Mouse (Mus musculus): ENCODE data around the gene Fbxo46. TPM values are rescaled to one million over a fixed set of nuclear protein-coding genes. Genes with fewer than 3 reads are reported as not detected.

The Fbxo46 gene
- total RNA-seq, 2 experiments from 2014 or later: 13.4 to 14.3 TPM

GRCm38 (mm10) chr7:19175708-19176515 is 56.3 kb downstream of the Fbxo46 start, which contains the start of gene Eml2:
Gene Eml2 (plus strand): TSS chr7:19176421.
- DNase-seq (ENCODE audit: extremely low spot score in 1 of 2, low spot score in 2 of 2): peak; percentile 78 to 82
- peak within 1 kb of the TSS; percentile 70 for H3K4me3 ChIP-seq
- peak within 1 kb of the TSS; percentile 98 for H3K27ac ChIP-seq
- TF ChIP-seq CTCF (IDR thresholded peaks at IDR 0.05): no peak
- intact Hi-C loops (cut with DNase I): loop anchor here (5.0 kb wide), 1 partner anchor 126 kb away; no protein-coding TSS in a partner anchor

DNA sequence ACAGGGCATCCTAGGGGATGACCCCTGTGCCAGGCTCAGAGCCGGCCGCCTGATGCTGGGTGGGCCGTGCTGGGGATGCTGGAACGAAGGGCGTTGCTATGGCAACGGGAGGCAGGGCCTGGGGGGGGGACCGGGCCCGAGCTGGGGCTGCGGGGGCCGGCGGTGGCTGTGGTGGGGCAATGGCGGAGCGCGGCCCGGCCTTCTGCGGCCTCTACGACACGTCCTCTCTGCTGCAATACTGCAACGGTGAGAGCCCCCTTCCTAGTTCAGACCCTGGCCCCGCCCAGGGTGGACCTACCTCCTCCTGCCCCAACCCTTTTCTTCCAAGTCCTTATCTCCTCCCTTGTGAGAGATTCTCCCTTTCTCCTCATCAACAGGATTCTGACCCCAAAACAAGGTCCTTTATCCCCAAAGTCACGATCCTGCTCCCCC is 56.9 kb downstream of the Fbxo46 start:
- DNase-seq (ENCODE audit: extremely low spot score in 1 of 2, low spot score in 2 of 2): no peak
- peak overlapping the region; percentile 70 for H3K4me3 ChIP-seq
- peak overlapping the region; percentile 98 for H3K27ac ChIP-seq
- no peak for TF ChIP-seq CTCF (IDR thresholded peaks at IDR 0.05)
- intact Hi-C loops (cut with DNase I): loop anchor here (5.0 kb wide), 1 partner anchor 126 kb away; no protein-coding TSS in a partner anchor

GRCm38 (mm10) chr7:19177216-19177615 is 57.6 kb downstream of the Fbxo46 start:
- Histone ChIP-seq H3K27ac (peak overlapping the region; percentile 98), H3K4me3 (peak overlapping the region; percentile 70)
- DNase-seq (ENCODE audit: extremely low spot score in 1 of 2, low spot score in 2 of 2): no peak
- TF ChIP-seq CTCF (IDR thresholded peaks at IDR 0.05): no peak
- intact Hi-C loops (cut with DNase I): loop anchor here (5.0 kb wide), 1 partner anchor 125 kb away; no protein-coding TSS in a partner anchor

DNA sequence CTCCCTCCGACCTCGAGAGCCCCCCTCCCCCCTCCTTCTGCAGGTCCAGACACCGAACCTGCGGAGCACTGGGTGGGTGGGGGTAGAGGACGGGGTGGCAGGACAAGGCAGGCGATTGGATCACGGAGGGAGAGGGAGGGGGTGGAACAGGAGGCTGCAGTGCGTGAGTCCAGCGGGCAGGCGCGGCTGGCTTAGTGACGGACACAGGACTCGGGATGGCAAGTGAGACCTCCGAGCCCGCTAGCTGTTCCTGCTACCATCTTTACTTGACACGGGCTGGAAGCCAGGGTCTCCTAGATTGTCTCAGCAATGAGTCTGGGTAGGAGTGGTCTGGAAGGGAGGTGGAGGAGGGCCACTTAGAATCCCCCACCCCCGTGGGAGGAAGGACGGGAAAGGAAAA is 58.4 kb downstream of the Fbxo46 start:
- Histone ChIP-seq H3K27ac (peak overlapping the region; percentile 98), H3K4me3 (peak overlapping the region; percentile 70)
- intact Hi-C loops (cut with DNase I): loop anchor here (2.0 to 5.0 kb wide), 4 partner anchors 19 to 165 kb away; no protein-coding TSS in a partner anchor
- TF ChIP-seq CTCF (IDR thresholded peaks at IDR 0.05): no peak
- DNase-seq (ENCODE audit: extremely low spot score in 1 of 2, low spot score in 2 of 2): no peak

DNA sequence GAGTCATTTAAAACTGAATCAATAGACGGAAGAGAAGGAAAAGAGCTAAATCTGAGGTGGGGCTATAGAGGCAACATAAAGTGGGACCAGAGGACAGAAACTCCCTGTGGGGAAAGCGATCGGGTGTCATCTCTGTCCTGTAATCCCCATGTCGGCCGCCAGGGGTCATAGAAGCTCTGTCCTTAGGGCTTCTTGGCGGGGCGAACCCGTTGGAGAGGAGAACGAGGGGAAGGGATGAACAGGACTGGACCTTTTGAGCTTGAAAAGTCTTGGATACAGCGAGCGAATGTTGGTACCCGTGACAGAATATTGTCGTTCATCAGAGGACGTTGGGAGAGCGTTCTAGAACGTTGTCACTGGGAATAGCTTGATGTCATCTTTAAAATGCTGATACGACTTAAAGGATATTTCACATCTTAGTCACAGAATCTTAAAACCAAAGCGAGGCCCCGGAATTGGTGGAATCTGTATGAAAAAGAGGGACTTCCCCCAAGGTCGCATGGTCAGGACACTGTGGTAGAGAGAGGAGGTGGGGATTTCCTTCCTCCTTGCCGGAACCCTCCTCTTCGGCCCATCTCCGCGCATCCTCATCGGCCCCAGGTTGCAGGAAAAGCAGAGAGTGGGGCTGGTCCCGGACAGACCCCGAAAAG is 58.9 kb downstream of the Fbxo46 start:
- intact Hi-C loops (cut with DNase I): loop anchor here (2.0 to 5.0 kb wide), 4 partner anchors 18 to 164 kb away; no protein-coding TSS in a partner anchor

GRCm38 (mm10) chr7:19179173-19179572 is 59.5 kb downstream of the Fbxo46 start:
- DNase-seq (ENCODE audit: extremely low spot score in 1 of 2, low spot score in 2 of 2): peak; percentile 67 to 76
- peak overlapping the region; percentile 0; the same call in 1 of the 2 replicates for H3K27ac ChIP-seq
- intact Hi-C loops (cut with DNase I): loop anchor here (2.0 to 5.0 kb wide), 4 partner anchors 18 to 164 kb away; no protein-coding TSS in a partner anchor
- peak; percentile 62 for TF ChIP-seq CTCF (IDR thresholded peaks at IDR 0.05)
- H3K4me3 ChIP-seq: peak overlapping the region; percentile 70

More for the DNA sequence above, 58.9 kb downstream of the Fbxo46 start:
- Histone ChIP-seq H3K27ac (peak overlapping the region; percentile 98), H3K4me3 (peak overlapping the region; percentile 70)
- TF ChIP-seq CTCF (IDR thresholded peaks at IDR 0.05): peak; percentile 87
- DNase-seq (ENCODE audit: extremely low spot score in 1 of 2, low spot score in 2 of 2): peak; percentile 80 to 88

DNA sequence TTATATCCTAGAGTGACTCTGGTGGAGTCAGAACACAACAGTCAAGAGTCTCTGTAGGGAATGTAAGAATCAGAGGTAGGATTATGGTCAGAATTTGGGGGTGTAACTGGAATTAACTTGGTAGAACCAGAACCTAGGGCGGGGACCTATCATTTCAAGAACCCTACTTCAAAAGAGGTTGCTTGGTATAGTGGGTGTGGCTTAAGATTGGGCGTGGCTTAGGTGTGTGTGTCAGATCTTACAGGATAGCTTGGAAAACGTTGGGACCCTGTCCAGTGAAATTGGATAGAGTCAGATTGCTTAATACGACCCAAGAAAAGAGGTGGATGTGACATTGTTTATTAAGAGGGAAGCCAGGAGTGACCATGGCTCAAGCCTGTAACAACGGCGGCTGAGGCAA is 60.3 kb downstream of the Fbxo46 start:
- Histone ChIP-seq H3K4me3 (peak overlapping the region; percentile 70; the same call in 1 of the 2 replicates), H3K27ac (no peak overlapping the region)
- intact Hi-C loops (cut with DNase I): loop anchor here (2.0 to 5.0 kb wide), 4 partner anchors 17 to 163 kb away; no protein-coding TSS in a partner anchor
- no peak for TF ChIP-seq CTCF (IDR thresholded peaks at IDR 0.05)
- DNase-seq (ENCODE audit: extremely low spot score in 1 of 2, low spot score in 2 of 2): no peak

DNA sequence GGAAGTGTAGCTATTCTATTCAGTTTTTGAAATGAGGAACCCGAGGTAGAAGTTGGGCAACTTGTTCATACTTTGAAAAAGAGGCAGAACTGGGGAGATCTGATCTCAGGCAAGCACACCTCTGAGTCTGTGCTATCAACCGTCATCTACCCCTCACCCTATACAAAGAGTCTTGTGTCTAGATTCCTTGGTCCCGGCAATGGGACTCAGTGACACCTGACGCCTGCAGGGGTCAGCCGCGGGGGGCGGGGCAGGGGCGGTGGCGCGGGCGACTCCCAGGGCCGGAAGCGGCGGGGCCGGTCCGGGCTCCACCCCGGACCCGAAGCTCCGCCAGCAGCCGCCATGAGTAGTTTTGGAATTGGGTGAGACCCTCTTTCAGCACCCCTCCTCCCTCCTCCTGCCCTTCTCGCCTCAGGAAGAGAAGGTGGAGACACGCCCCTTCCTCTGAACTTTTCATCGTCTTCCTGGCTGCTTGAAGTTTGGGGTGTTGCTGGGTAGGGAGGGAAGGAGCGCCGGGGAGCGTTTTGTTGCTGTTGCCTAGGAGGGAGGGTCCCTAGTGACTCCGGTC is 61.3 kb downstream of the Fbxo46 start:
- no peak overlapping the region; the same call in 1 of the 2 replicates for H3K27ac ChIP-seq
- no peak for DNase-seq (ENCODE audit: extremely low spot score in 1 of 2, low spot score in 2 of 2)
- peak overlapping the region; percentile 27 for H3K4me3 ChIP-seq
- no peak; the same call in 1 of the 2 replicates for TF ChIP-seq CTCF (IDR thresholded peaks at IDR 0.05)
- intact Hi-C loops (cut with DNase I): no loop called here

DNA sequence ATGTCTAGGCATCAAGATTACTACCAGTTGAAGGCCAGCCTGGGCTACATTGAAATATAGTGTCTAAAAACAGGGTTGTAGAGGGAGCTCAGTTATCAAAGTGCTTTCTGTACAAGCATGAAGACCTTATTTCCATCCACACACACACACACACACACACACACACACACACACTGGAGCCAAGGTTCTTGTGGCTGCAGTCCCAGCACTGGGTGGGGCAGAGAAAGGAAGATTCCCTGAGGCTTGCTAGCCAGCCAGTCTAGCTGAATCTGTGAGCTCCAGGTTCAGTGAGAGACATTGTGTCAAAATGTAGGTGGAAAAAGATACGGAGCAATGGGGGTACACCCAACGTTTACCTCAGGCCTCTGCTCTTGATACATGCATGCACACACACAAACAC is 64.6 kb downstream of the Fbxo46 start:
- Histone ChIP-seq H3K4me3 (no peak overlapping the region), H3K27ac (peak overlapping the region; percentile 71; the same call in 1 of the 2 replicates)
- TF ChIP-seq CTCF (IDR thresholded peaks at IDR 0.05): no peak
- intact Hi-C loops (cut with DNase I): no loop called here
- DNase-seq (ENCODE audit: extremely low spot score in 1 of 2, low spot score in 2 of 2): no peak

DNA sequence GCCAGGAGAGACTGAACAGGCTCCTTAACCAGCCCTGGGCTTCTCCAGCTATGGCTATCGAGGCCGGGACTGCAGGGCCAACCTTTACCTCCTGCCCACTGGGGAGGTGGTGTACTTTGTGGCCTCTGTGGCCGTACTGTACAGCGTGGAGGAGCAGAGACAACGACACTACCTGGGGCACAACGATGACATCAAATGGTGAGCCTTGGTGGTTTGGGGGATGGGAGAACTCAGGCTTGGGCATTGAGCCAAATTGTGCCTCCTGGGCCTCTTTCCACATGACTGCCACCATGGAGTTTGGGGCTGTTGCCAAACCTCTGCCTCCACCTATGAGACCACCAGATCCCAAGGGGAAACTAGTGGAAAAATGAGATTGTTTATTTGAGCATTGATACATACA is 65.1 kb downstream of the Fbxo46 start:
- TF ChIP-seq CTCF (IDR thresholded peaks at IDR 0.05): no peak
- intact Hi-C loops (cut with DNase I): no loop called here
- Histone ChIP-seq H3K4me3 (no peak overlapping the region), H3K27ac (peak overlapping the region; percentile 71)
- no peak for DNase-seq (ENCODE audit: extremely low spot score in 1 of 2, low spot score in 2 of 2)

Small RNAs within 50 kb of the gene (microRNA-seq; reads per million reads assigned to microRNA genes)
- gene Mir3100 (1.9 reads per million in 2 experiments), gene Mir330 (12,883 to 14,318 reads per million in 2 experiments)

Other genes starting within 250 kb of the Fbxo46 start
- 10 to 100 TPM; 18.8 to 25.6 TPM for gene Pglyrp1, start 248.5 kb upstream of the Fbxo46 start, total RNA-seq (2021)
- gene Ccdc61, start 209.4 kb upstream of the Fbxo46 start, total RNA-seq (2021): 10 to 100 TPM; 10.5 to 11.0 TPM
- gene Nova2, start 194.0 kb upstream of the Fbxo46 start, total RNA-seq (2021): 10 to 100 TPM; 79.9 to 86.4 TPM
- under 1 TPM; 0.51 to 0.86 TPM for gene Nanos2, start 132.5 kb upstream of the Fbxo46 start, total RNA-seq (2021)
- gene Mypop, start 128.6 kb upstream of the Fbxo46 start, total RNA-seq (2021): 10 to 100 TPM; 50.6 to 61.2 TPM
- 10 to 100 TPM; 47.7 to 49.2 TPM for gene Irf2bp1, start 115.8 kb upstream of the Fbxo46 start, total RNA-seq (2021)
- gene Foxa3, start 96.3 kb upstream of the Fbxo46 start, total RNA-seq (2021): not detected
- gene Sympk, start 95.5 kb upstream of the Fbxo46 start, total RNA-seq (2021): 100 to 1,000 TPM; 126 to 133 TPM
- under 1 TPM; 0.27 to 0.30 TPM for gene Rsph6a, start 65.2 kb upstream of the Fbxo46 start, total RNA-seq (2021)
- 100 to 1,000 TPM; 141 to 143 TPM for gene Dmwd, start 43.6 kb upstream of the Fbxo46 start, total RNA-seq (2021)
- 10 to 100 TPM; 35.2 to 50.4 TPM for gene Dmpk, start 36.0 kb upstream of the Fbxo46 start, total RNA-seq (2021)
- gene Six5, start 25.3 kb upstream of the Fbxo46 start, total RNA-seq (2021): 1 to 10 TPM; 1.9 to 2.0 TPM
- gene Gm4969, start 1.5 kb upstream of the Fbxo46 start, total RNA-seq (2021): under 1 TPM; 0.21 to 0.27 TPM
- gene Qpctl, start 29.4 kb downstream of the Fbxo46 start, total RNA-seq (2021): 10 to 100 TPM; 14.8 to 16.3 TPM
- gene Snrpd2, start 29.9 kb downstream of the Fbxo46 start, total RNA-seq (2021): 10 to 100 TPM; 69.8 to 73.3 TPM
- gene Gipr, start 46.3 kb downstream of the Fbxo46 start, total RNA-seq (2021): 1 to 10 TPM; 1.8 to 1.9 TPM
- 100 to 1,000 TPM; 131 to 138 TPM for gene Eml2, start 56.6 kb downstream of the Fbxo46 start, total RNA-seq (2021)
- gene Gpr4, start 92.7 kb downstream of the Fbxo46 start, total RNA-seq (2021): 1 to 10 TPM; 2.4 to 3.8 TPM
- gene Opa3, start 108.5 kb downstream of the Fbxo46 start, total RNA-seq (2021): 10 to 100 TPM; 42.7 to 46.8 TPM
- 10 to 100 TPM; 13.2 to 14.6 TPM for gene Vasp, start 152.0 kb downstream of the Fbxo46 start, total RNA-seq (2021)
- not detected for gene Ppm1n, start 160.2 kb downstream of the Fbxo46 start, total RNA-seq (2021)
- gene Rtn2, start 162.8 kb downstream of the Fbxo46 start, total RNA-seq (2021): 100 to 1,000 TPM; 110 to 122 TPM
- 10 to 100 TPM; 27.0 to 59.5 TPM for gene Fosb, start 190.2 kb downstream of the Fbxo46 start, total RNA-seq (2021)
- gene Ercc1, start 224.9 kb downstream of the Fbxo46 start, total RNA-seq (2021): 10 to 100 TPM; 48.9 to 51.8 TPM
- 10 to 100 TPM; 17.0 to 17.8 TPM for gene Cd3eap, start 239.6 kb downstream of the Fbxo46 start, total RNA-seq (2021)
- gene Ppp1r13l, start 239.9 kb downstream of the Fbxo46 start, total RNA-seq (2021): 1 to 10 TPM; 7.7 to 7.8 TPM

Measured in left cerebral cortex, adult 2 months (tissue).